Mouse (Mus musculus): ENCODE measurements around the gene Bmp5. TPM values are rescaled to one million over a fixed set of nuclear protein-coding genes. Genes with fewer than 3 reads are reported as not detected.

Bmp5 gene
- polyA plus RNA-seq, 1 experiment from 2014 or later: 5.2 TPM

GRCm38 (mm10) chr9:75858161-75858560 lies 83.0 kb downstream of the Bmp5 start:
- Histone ChIP-seq H3K9ac (ENCODE audit: low read depth, low read length) (no peak overlapping the region), H3K9me3 (ENCODE audit: control insufficient read depth) (no peaks in the 10 kb centered on the region), H3K27ac (ENCODE audit: low read depth, low read length) (no peak overlapping the region), H3K4me1 (replicated peaks; ENCODE audit: control insufficient read depth, insufficient read depth, low read length) (no peaks in the 10 kb centered on the region), H3K4me2 (replicated peaks; ENCODE audit: low read depth) (no peak overlapping the region), H3K4me3 (ENCODE audit: low read depth, low read length) (no peak overlapping the region), H3K36me3 (ENCODE audit: control insufficient read depth, insufficient read depth) (no peaks in the 10 kb centered on the region), H3K27me3 (replicated peaks; ENCODE audit: control insufficient read depth, insufficient read depth, low read length) (no peaks in the 10 kb centered on the region)
- TF ChIP-seq CTCF (IDR thresholded peaks at IDR 0.05; ENCODE audit: low read depth): no peak
- no peak for ATAC-seq
- WGBS: 82% methylated on average over 3 of the region's 3 CpGs

GRCm38 (mm10) chr9:75858939-75859338 lies 83.8 kb downstream of the Bmp5 start:
- Histone ChIP-seq H3K36me3 (ENCODE audit: control insufficient read depth, insufficient read depth) (no peaks in the 10 kb centered on the region), H3K4me1 (replicated peaks; ENCODE audit: control insufficient read depth, insufficient read depth, low read length) (no peaks in the 10 kb centered on the region), H3K9ac (ENCODE audit: low read depth, low read length) (no peak overlapping the region), H3K4me3 (ENCODE audit: low read depth, low read length) (no peak overlapping the region), H3K27me3 (replicated peaks; ENCODE audit: control insufficient read depth, insufficient read depth, low read length) (no peaks in the 10 kb centered on the region), H3K4me2 (replicated peaks; ENCODE audit: low read depth) (no peak overlapping the region), H3K27ac (ENCODE audit: low read depth, low read length) (no peak overlapping the region), H3K9me3 (ENCODE audit: control insufficient read depth) (no peaks in the 10 kb centered on the region)
- 66% methylated on average over 2 of the region's 2 CpGs for WGBS
- TF ChIP-seq CTCF (IDR thresholded peaks at IDR 0.05; ENCODE audit: low read depth): no peak
- no peak for ATAC-seq

GRCm38 (mm10) chr9:75870332-75871177 lies 95.4 kb downstream of the Bmp5 start:
- Histone ChIP-seq H3K9me3 (ENCODE audit: control insufficient read depth) (no peaks in the 10 kb centered on the region), H3K27me3 (replicated peaks; ENCODE audit: control insufficient read depth, insufficient read depth, low read length) (no peaks in the 10 kb centered on the region), H3K4me3 (ENCODE audit: low read depth, low read length) (no peak overlapping the region), H3K4me2 (replicated peaks; ENCODE audit: low read depth) (no peak overlapping the region), H3K4me1 (replicated peaks; ENCODE audit: control insufficient read depth, insufficient read depth, low read length) (no peaks in the 10 kb centered on the region), H3K36me3 (ENCODE audit: control insufficient read depth, insufficient read depth) (no peaks in the 10 kb centered on the region), H3K9ac (ENCODE audit: low read depth, low read length) (no peak overlapping the region), H3K27ac (ENCODE audit: low read depth, low read length) (no peak overlapping the region)
- 55% methylated on average over 7 of the region's 7 CpGs for WGBS
- no peak for ATAC-seq
- TF ChIP-seq CTCF (IDR thresholded peaks at IDR 0.05; ENCODE audit: low read depth): no peak

GRCm38 (mm10) chr9:75876333-75876732 lies 101.2 kb downstream of the Bmp5 start:
- no peaks in the 10 kb centered on the region for H3K4me1 ChIP-seq (replicated peaks; ENCODE audit: control insufficient read depth, insufficient read depth, low read length)
- 19% methylated on average over 2 of the region's 2 CpGs for WGBS

GRCm38 (mm10) chr9:75883481-75884190 lies 108.5 kb downstream of the Bmp5 start:
- ATAC-seq: no peak
- Histone ChIP-seq H3K9me3 (ENCODE audit: control insufficient read depth) (no peaks in the 10 kb centered on the region), H3K4me3 (ENCODE audit: low read depth, low read length) (no peak overlapping the region), H3K4me2 (replicated peaks; ENCODE audit: low read depth) (no peak overlapping the region), H3K9ac (ENCODE audit: low read depth, low read length) (no peak overlapping the region), H3K4me1 (replicated peaks; ENCODE audit: control insufficient read depth, insufficient read depth, low read length) (no peaks in the 10 kb centered on the region), H3K36me3 (ENCODE audit: control insufficient read depth, insufficient read depth) (no peaks in the 10 kb centered on the region), H3K27ac (ENCODE audit: low read depth, low read length) (no peak overlapping the region), H3K27me3 (replicated peaks; ENCODE audit: control insufficient read depth, insufficient read depth, low read length) (no peaks in the 10 kb centered on the region)
- WGBS: 97% methylated on average over 4 of the region's 4 CpGs
- no peak for TF ChIP-seq CTCF (IDR thresholded peaks at IDR 0.05; ENCODE audit: low read depth)

More at GRCm38 (mm10) chr9:75876333-75876732, 101.2 kb downstream of the Bmp5 start:
- TF ChIP-seq CTCF (IDR thresholded peaks at IDR 0.05; ENCODE audit: low read depth): no peak
- Histone ChIP-seq H3K36me3 (ENCODE audit: control insufficient read depth, insufficient read depth) (no peaks in the 10 kb centered on the region), H3K4me2 (replicated peaks; ENCODE audit: low read depth) (no peak overlapping the region), H3K27ac (ENCODE audit: low read depth, low read length) (no peak overlapping the region), H3K4me3 (ENCODE audit: low read depth, low read length) (no peak overlapping the region), H3K27me3 (replicated peaks; ENCODE audit: control insufficient read depth, insufficient read depth, low read length) (no peaks in the 10 kb centered on the region), H3K9ac (ENCODE audit: low read depth, low read length) (no peak overlapping the region), H3K9me3 (ENCODE audit: control insufficient read depth) (no peaks in the 10 kb centered on the region)
- no peak for ATAC-seq

- Histone ChIP-seq H3K27ac (ENCODE audit: low read depth, low read length) (no peak overlapping the region), H3K4me3 (ENCODE audit: low read depth, low read length) (no peak overlapping the region), H3K27me3 (replicated peaks; ENCODE audit: control insufficient read depth, insufficient read depth, low read length) (no peaks in the 10 kb centered on the region), H3K9me3 (ENCODE audit: control insufficient read depth) (no peaks in the 10 kb centered on the region), H3K4me2 (replicated peaks; ENCODE audit: low read depth) (no peak overlapping the region), H3K4me1 (replicated peaks; ENCODE audit: control insufficient read depth, insufficient read depth, low read length) (no peaks in the 10 kb centered on the region), H3K36me3 (ENCODE audit: control insufficient read depth, insufficient read depth) (no peaks in the 10 kb centered on the region), H3K9ac (ENCODE audit: low read depth, low read length) (no peak overlapping the region)
- no peak for TF ChIP-seq CTCF (IDR thresholded peaks at IDR 0.05; ENCODE audit: low read depth)
- 85% methylated on average over 7 of the region's 7 CpGs for WGBS
- no peak for ATAC-seq
Observed at GRCm38 (mm10) chr9:75886801-75887544, 111.8 kb downstream of the Bmp5 start.
